Mouse (Mus musculus): Measurements from ENCODE around the gene Cgn. TPM values are rescaled to one million over a fixed set of nuclear protein-coding genes. Genes with fewer than 3 reads are reported as not detected.

Cgn gene
- 2.5 and 3.0 TPM in 2 replicates for polyA plus RNA-seq (2014; fragmentation: Nextera tagmentation; extraction: Ambion mirVana)

DNA sequence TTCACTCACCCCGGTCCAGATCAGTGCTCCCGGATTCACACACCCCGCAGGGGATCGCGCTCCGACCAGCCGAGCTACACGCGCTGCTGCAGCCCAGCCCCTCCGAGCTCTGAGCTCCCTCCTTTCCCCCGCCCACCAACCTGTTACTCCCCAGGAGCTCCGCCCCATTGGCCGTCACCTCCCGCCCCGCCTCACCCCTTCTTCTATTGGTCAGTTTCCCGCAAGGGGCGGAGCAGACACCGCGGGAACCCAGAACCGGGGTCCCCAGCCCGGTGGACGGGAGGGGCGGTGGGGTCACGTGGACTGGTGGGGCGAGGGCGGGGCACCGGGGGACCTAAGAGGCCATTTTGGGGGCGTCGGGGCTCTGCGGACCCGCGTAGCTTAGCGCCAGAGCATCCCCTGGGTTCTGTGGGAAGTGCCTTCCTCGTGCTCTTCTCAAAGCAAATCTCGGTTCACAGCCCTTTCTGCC is at the start of gene Cgn:
Gene Cgn, minus strand, starts transcription at position 126 of the 469 bp plus-strand sequence.
- ATAC-seq (ENCODE audit: insufficient read depth, low FRiP score, low TSS enrichment) (peak; percentile 92), DNase-seq (ENCODE audit: low spot score) (peak; percentile 97)
- Histone ChIP-seq H3K4me2 (ENCODE audit: low read depth) (peak within 1 kb of the TSS; percentile 90), H3K9me3 (ENCODE audit: control insufficient read depth, low read length) (no peaks in the 10 kb centered on the region), H3K27me3 (ENCODE audit: control insufficient read depth, insufficient read depth, low read length) (no peaks in the 10 kb centered on the region), H3K4me1 (ENCODE audit: control insufficient read depth, insufficient read depth, low read length) (peaks cover 6% of the 10 kb centered on the region; the same call in 1 of the 2 replicates), H3K9ac (ENCODE audit: low read length) (peak within 1 kb of the TSS; percentile 72), H3K36me3 (ENCODE audit: control insufficient read depth, insufficient read depth, low read length) (no peaks in the 10 kb centered on the region), H3K4me3 (ENCODE audit: low read depth, low read length) (peak within 1 kb of the TSS; percentile 45), H3K27ac (ENCODE audit: low read depth, low read length) (no peak within 1 kb of the TSS)
- WGBS, result under 1% methylated on average over 35 of the region's 35 CpGs

DNA sequence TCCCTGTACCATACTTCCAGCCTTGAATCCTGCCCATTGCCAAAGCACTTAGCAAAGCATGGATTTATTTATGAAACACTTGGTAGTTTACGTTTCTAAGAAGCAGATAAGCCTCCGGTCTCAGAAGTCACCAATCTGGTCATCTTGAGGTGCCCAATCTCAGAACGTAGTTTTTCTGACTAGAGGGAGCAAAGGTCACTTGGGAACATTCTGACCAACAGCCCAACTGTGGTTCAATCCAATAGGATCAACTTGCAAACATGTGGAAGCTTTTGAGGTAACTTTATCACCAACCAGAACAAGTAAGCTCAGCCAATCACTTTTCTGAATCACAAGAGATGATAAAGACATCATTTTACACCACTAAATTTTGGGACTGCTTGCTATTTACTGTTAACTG is 49.1 kb upstream of the Cgn start:
- no peaks in the 10 kb centered on the region for H3K9me3 ChIP-seq (ENCODE audit: control insufficient read depth, low read length)
- H3K9ac ChIP-seq (ENCODE audit: low read length), result no peak overlapping the region
- no peak for ATAC-seq (ENCODE audit: insufficient read depth, low FRiP score, low TSS enrichment)
- WGBS, result 79% methylated on average over 3 of the region's 3 CpGs
- H3K4me3 ChIP-seq (ENCODE audit: low read depth, low read length), result no peak overlapping the region
- no peaks in the 10 kb centered on the region for H3K27me3 ChIP-seq (ENCODE audit: control insufficient read depth, insufficient read depth, low read length)
- H3K4me2 ChIP-seq (ENCODE audit: low read depth), result no peak overlapping the region
- no peak for DNase-seq (ENCODE audit: low spot score)
- H3K27ac ChIP-seq (ENCODE audit: low read depth, low read length), result no peak overlapping the region
- H3K36me3 ChIP-seq (ENCODE audit: control insufficient read depth, insufficient read depth, low read length), result no peaks in the 10 kb centered on the region
- no peaks in the 10 kb centered on the region; the same call in 1 of the 2 replicates for H3K4me1 ChIP-seq (ENCODE audit: control insufficient read depth, insufficient read depth, low read length)

- no peaks in the 10 kb centered on the region for H3K4me1 ChIP-seq (ENCODE audit: control insufficient read depth, insufficient read depth, low read length)
- no peaks in the 10 kb centered on the region for H3K27me3 ChIP-seq (ENCODE audit: control insufficient read depth, insufficient read depth, low read length)
- no peak overlapping the region for H3K4me2 ChIP-seq (ENCODE audit: low read depth)
- ATAC-seq (ENCODE audit: insufficient read depth, low FRiP score, low TSS enrichment), result no peak
- H3K27ac ChIP-seq (ENCODE audit: low read depth, low read length), result no peak overlapping the region
- H3K9ac ChIP-seq (ENCODE audit: low read length), result no peak overlapping the region
- H3K4me3 ChIP-seq (ENCODE audit: low read depth, low read length), result no peak overlapping the region
- H3K9me3 ChIP-seq (ENCODE audit: control insufficient read depth, low read length), result no peaks in the 10 kb centered on the region
- no peaks in the 10 kb centered on the region for H3K36me3 ChIP-seq (ENCODE audit: control insufficient read depth, insufficient read depth, low read length)
- DNase-seq (ENCODE audit: low spot score), result no peak
These were observed 47.1 kb upstream of the Cgn start for GRCm38 (mm10) chr3:94833358-94833757.

DNA sequence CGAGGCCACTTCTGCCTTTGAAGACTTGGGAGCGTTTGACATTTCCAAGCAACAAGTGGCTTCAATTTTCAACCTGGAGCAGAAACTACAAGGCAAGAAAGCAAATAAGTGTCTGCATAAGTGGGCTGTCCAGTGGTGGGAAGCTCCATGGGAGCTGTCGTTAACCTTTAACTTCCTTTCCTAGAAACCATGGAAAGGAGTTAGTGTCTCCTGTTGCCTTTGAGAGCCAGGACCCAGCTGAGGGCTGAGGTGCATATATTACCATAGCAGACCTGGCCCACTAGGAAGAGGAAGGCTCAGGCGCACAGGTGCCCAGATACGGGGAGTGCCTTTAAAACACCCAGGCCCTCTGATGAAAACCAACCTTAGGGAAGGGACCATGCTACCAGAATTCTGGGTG is 46.4 kb upstream of the Cgn start:
- Histone ChIP-seq H3K36me3 (ENCODE audit: control insufficient read depth, insufficient read depth, low read length) (no peaks in the 10 kb centered on the region), H3K4me2 (ENCODE audit: low read depth) (no peak overlapping the region), H3K9ac (ENCODE audit: low read length) (no peak overlapping the region), H3K9me3 (ENCODE audit: control insufficient read depth, low read length) (no peaks in the 10 kb centered on the region), H3K27ac (ENCODE audit: low read depth, low read length) (no peak overlapping the region), H3K4me3 (ENCODE audit: low read depth, low read length) (no peak overlapping the region), H3K27me3 (ENCODE audit: control insufficient read depth, insufficient read depth, low read length) (no peaks in the 10 kb centered on the region), H3K4me1 (ENCODE audit: control insufficient read depth, insufficient read depth, low read length) (no peaks in the 10 kb centered on the region)
- DNase-seq (ENCODE audit: low spot score) (no peak), ATAC-seq (ENCODE audit: insufficient read depth, low FRiP score, low TSS enrichment) (no peak)
- 88% methylated on average over 5 of the region's 5 CpGs for WGBS

DNA sequence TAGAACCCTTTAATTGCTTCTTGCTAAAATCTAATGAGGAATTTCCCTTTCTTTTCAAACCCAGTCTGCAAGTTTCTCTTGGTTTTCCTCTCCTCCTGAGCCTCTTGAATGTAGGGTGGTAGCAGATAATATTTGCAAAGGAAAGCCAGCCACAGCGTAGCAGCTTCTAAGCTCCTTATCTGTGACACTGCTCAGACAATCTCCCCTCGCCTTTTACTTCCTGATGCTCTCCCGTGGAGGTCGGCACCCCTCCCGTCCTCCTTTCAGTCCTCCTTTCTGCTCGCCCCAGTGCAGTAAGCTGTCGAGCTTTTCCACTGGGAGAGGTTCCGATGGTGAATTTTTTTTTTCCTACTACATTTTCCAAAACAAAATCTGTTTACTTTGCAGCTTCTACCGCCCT is 45.8 kb upstream of the Cgn start:
- H3K4me2 ChIP-seq (ENCODE audit: low read depth), result no peak overlapping the region
- H3K4me3 ChIP-seq (ENCODE audit: low read depth, low read length), result no peak overlapping the region
- H3K4me1 ChIP-seq (ENCODE audit: control insufficient read depth, insufficient read depth, low read length), result no peaks in the 10 kb centered on the region
- WGBS, result 39% methylated on average over 9 of the region's 9 CpGs
- ATAC-seq (ENCODE audit: insufficient read depth, low FRiP score, low TSS enrichment) (no peak), DNase-seq (ENCODE audit: low spot score) (no peak)
- no peaks in the 10 kb centered on the region for H3K36me3 ChIP-seq (ENCODE audit: control insufficient read depth, insufficient read depth, low read length)
- H3K9ac ChIP-seq (ENCODE audit: low read length), result no peak overlapping the region
- no peaks in the 10 kb centered on the region for H3K9me3 ChIP-seq (ENCODE audit: control insufficient read depth, low read length)
- no peak overlapping the region for H3K27ac ChIP-seq (ENCODE audit: low read depth, low read length)
- H3K27me3 ChIP-seq (ENCODE audit: control insufficient read depth, insufficient read depth, low read length), result no peaks in the 10 kb centered on the region

DNA sequence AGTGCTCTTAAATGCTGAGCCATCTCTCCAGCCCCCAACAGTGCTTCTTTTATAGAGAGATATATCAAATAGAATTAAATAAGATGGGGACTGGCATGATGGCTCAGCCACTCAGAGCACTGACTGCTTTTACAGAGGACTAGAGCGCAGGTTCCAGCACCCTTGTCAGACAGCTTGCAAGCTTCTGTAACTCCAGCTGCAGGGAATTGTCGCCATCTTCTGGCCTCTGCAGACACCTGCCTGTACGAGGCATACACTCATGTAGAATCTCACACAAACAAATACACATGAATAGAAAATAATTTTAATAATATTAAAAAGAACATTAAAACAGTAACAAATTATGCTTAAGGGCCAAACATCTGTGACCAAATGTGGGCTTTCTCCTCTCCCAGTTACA is 37.8 kb upstream of the Cgn start:
- Histone ChIP-seq H3K4me2 (ENCODE audit: low read depth) (no peak overlapping the region), H3K36me3 (ENCODE audit: control insufficient read depth, insufficient read depth, low read length) (no peaks in the 10 kb centered on the region), H3K4me1 (ENCODE audit: control insufficient read depth, insufficient read depth, low read length) (no peaks in the 10 kb centered on the region), H3K9ac (ENCODE audit: low read length) (no peak overlapping the region), H3K27me3 (ENCODE audit: control insufficient read depth, insufficient read depth, low read length) (no peaks in the 10 kb centered on the region), H3K27ac (ENCODE audit: low read depth, low read length) (no peak overlapping the region), H3K9me3 (ENCODE audit: control insufficient read depth, low read length) (no peaks in the 10 kb centered on the region), H3K4me3 (ENCODE audit: low read depth, low read length) (no peak overlapping the region)
- WGBS, result 74% methylated on average over 3 of the region's 3 CpGs
- no peak for ATAC-seq (ENCODE audit: insufficient read depth, low FRiP score, low TSS enrichment)
- DNase-seq (ENCODE audit: low spot score), result no peak

- Histone ChIP-seq H3K4me1 (ENCODE audit: control insufficient read depth, insufficient read depth, low read length) (no peaks in the 10 kb centered on the region), H3K36me3 (ENCODE audit: control insufficient read depth, insufficient read depth, low read length) (no peaks in the 10 kb centered on the region), H3K27ac (ENCODE audit: low read depth, low read length) (no peak overlapping the region), H3K27me3 (ENCODE audit: control insufficient read depth, insufficient read depth, low read length) (no peaks in the 10 kb centered on the region), H3K4me3 (ENCODE audit: low read depth, low read length) (peak overlapping the region; percentile 48; the same call in 1 of the 2 replicates), H3K9me3 (ENCODE audit: control insufficient read depth, low read length) (no peaks in the 10 kb centered on the region), H3K4me2 (ENCODE audit: low read depth) (peak overlapping the region; percentile 51), H3K9ac (ENCODE audit: low read length) (no peak overlapping the region)
- DNase-seq (ENCODE audit: low spot score) (no peak), ATAC-seq (ENCODE audit: insufficient read depth, low FRiP score, low TSS enrichment) (no peak; the same call in 1 of the 2 replicates)
- WGBS, result 89% methylated on average over 4 of the region's 4 CpGs
These were observed 35.8 kb upstream of the Cgn start for GRCm38 (mm10) chr3:94822082-94822481.

GRCm38 (mm10) chr3:94821008-94821638 is 34.8 kb upstream of the Cgn start:
- WGBS, result 3% methylated on average over 31 of the region's 31 CpGs
- peak; percentile 71 for DNase-seq (ENCODE audit: low spot score)
- peak overlapping the region; percentile 48 for H3K4me3 ChIP-seq (ENCODE audit: low read depth, low read length)
- ATAC-seq (ENCODE audit: insufficient read depth, low FRiP score, low TSS enrichment), result peak; percentile 70
- H3K4me2 ChIP-seq (ENCODE audit: low read depth), result peak overlapping the region; percentile 51
- no peaks in the 10 kb centered on the region for H3K36me3 ChIP-seq (ENCODE audit: control insufficient read depth, insufficient read depth, low read length)
- no peaks in the 10 kb centered on the region for H3K4me1 ChIP-seq (ENCODE audit: control insufficient read depth, insufficient read depth, low read length)
- peak overlapping the region; percentile 75 for H3K9ac ChIP-seq (ENCODE audit: low read length)
- H3K27ac ChIP-seq (ENCODE audit: low read depth, low read length), result peak overlapping the region; percentile 63
- no peaks in the 10 kb centered on the region for H3K27me3 ChIP-seq (ENCODE audit: control insufficient read depth, insufficient read depth, low read length)
- no peaks in the 10 kb centered on the region for H3K9me3 ChIP-seq (ENCODE audit: control insufficient read depth, low read length)
